18 mouse cellular contexts compared by ENCODE assay signal in the genomic region with DNA sequence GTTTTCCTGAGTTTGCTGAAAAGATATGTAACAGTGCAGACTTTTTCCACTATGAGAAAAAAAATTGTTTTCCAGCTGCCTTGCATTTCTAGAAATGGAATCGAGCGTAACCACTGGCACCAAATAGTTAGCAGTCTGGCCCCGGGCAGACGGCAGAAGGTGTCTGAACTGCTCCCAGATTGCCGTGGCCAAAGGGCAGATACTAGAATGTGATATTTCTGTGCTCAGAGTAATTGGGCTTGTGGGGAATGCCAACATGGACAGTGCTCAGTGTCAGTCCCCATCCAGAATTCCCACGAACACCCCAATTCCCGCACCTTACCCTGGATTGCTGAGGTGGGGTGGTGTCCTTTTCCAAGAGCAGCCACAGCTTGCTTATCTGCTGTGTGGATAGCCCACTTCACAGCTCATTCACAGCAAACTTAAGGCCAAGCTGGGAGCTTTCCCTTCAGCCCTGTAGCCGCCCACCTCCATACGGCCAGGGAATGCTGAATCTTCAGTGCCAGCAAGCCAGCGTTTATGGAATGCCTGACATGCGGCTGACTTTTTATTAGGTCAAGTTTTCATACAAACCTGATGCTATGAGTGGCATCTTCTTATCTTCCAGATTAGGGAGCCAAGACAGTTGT.
DNase-seq lines count a peak whose midpoint lies in the region.
"Had no signal": no experiment of that assay in that cellular context is flagged by ENCODE, and none has a peak within 500 bp of the region (broad histone marks: within the 10 kb centered on the region; RNA-seq: fewer than 3 reads in every experiment).

No protein-coding gene starts in this region.

- DNase-seq in heart, embryonic 10.5 days (ENCODE audit: low spot score), result peak; percentile 79
- DNase-seq in heart, postnatal 36 days, result no peak
- peak; percentile 31 to 43 for DNase-seq in layer of hippocampus, postnatal 10 days (ENCODE audit: low spot score in 2 of 2)
- DNase-seq in layer of hippocampus, adult 8-10 months (ENCODE audit: low spot score in 2 of 2), result no peak
- DNase-seq in right cerebral cortex, adult 2 months (ENCODE audit: low spot score in 2 of 2), result peak; percentile 31 to 42
- no peak for DNase-seq in right cerebral cortex, postnatal 14 days
- peak; percentile 33 for DNase-seq in left cerebral cortex, postnatal 4 days
- no peak for DNase-seq in lung, postnatal 36 days
- DNase-seq: gastrocnemius, postnatal 10 days; kidney, adult 18-20 months; kidney, postnatal 36 days; liver; lung, adult 2 months; lung, postnatal 4 days; spleen, adult 18-20 months; thymus, adult 18-20 months had no signal

- intact Hi-C loops in heart, postnatal 36 days (cut with DNase I), result no loop called here
- intact Hi-C loops in left cerebral cortex, postnatal 4 days (cut with DNase I), result loop anchor here (10.0 kb wide), 1 partner anchor 144 kb away; the partner anchor contains the start of gene Enc1

- H3K27me3 ChIP-seq in heart, embryonic 10.5 days (ENCODE audit: insufficient read depth, poor library complexity, severe bottlenecking), result peaks cover 23% of the 10 kb centered on the region

- H3K27ac ChIP-seq in heart, embryonic 10.5 days, result peak overlapping the region; percentile 31; the same call in 1 of the 2 replicates
- H3K27ac ChIP-seq: hindbrain, postnatal 0 days had no signal

- peaks cover 21% of the 10 kb centered on the region for H3K4me1 ChIP-seq in heart, embryonic 10.5 days

- 38% methylated on average over 11 of the region's 11 CpGs for WGBS in heart, embryonic 10.5 days

- peak overlapping the region; percentile 3; the same call in 1 of the 2 replicates for H3K4me3 ChIP-seq in heart, embryonic 10.5 days

- no peaks in the 10 kb centered on the region for H3K9me3 ChIP-seq in heart, embryonic 10.5 days
- H3K9me3 ChIP-seq: G1E had no signal

- H3K36me3 ChIP-seq in heart, embryonic 10.5 days, result no peaks in the 10 kb centered on the region
- H3K36me3 ChIP-seq: G1E had no signal

Comparison
In these comparisons a context has a peak if more than half of its experiments do, and no peak if none do; other contexts are left out.
1. DNase-seq: peak in heart, embryonic 10.5 days (single experiment), layer of hippocampus, postnatal 10 days (2 of 2), right cerebral cortex, adult 2 months (2 of 2) and left cerebral cortex, postnatal 4 days (single experiment); none in heart, postnatal 36 days (0 of 2), layer of hippocampus, adult 8-10 months (0 of 2), right cerebral cortex, postnatal 14 days (single experiment) and lung, postnatal 36 days (single experiment).